Mouse (Mus musculus): Measurements from ENCODE around the gene Fam151a. TPM values are rescaled to one million over a fixed set of nuclear protein-coding genes. Genes with fewer than 3 reads are reported as not detected.
"Not testable (repeated sequence)": the region's sequence is repeated elsewhere in the genome, so short reads cannot be mapped to it uniquely, and the experiment has no call there.

The Fam151a gene
- total RNA-seq, 1 experiment from 2014 or later = 0.15 TPM

- no peak for DNase-seq
These were observed 43.3 kb downstream of the Fam151a start for GRCm38 (mm10) chr4:106776998-106777397.

- DNase-seq = peak; percentile 98
These were observed 44.6 kb downstream of the Fam151a start for GRCm38 (mm10) chr4:106778116-106778788.

- DNase-seq = no peak
These were observed 46.4 kb downstream of the Fam151a start for GRCm38 (mm10) chr4:106780045-106780444.

GRCm38 (mm10) chr4:106783137-106783536 lies 49.4 kb downstream of the Fam151a start:
- DNase-seq = no peak

- DNase-seq = no peak
These were observed 51.1 kb downstream of the Fam151a start for GRCm38 (mm10) chr4:106784806-106785205.

- no peak for DNase-seq
These were observed 51.7 kb downstream of the Fam151a start for GRCm38 (mm10) chr4:106785345-106785744.

GRCm38 (mm10) chr4:106785753-106786540 lies 52.3 kb downstream of the Fam151a start:
- no peak for DNase-seq

- no peak for DNase-seq
These were observed 54.1 kb downstream of the Fam151a start for GRCm38 (mm10) chr4:106787830-106788229.

GRCm38 (mm10) chr4:106788627-106789026 lies 54.9 kb downstream of the Fam151a start:
- DNase-seq = no peak

- no peak for DNase-seq
These were observed 56.0 kb downstream of the Fam151a start for GRCm38 (mm10) chr4:106789705-106790104.

GRCm38 (mm10) chr4:106790218-106790617 lies 56.5 kb downstream of the Fam151a start:
- DNase-seq = not testable (repeated sequence)

- DNase-seq = no peak
These were observed 57.2 kb downstream of the Fam151a start for GRCm38 (mm10) chr4:106790938-106791337.

- DNase-seq = no peak
These were observed 58.6 kb downstream of the Fam151a start for GRCm38 (mm10) chr4:106792276-106792675.

GRCm38 (mm10) chr4:106793826-106794225 lies 60.1 kb downstream of the Fam151a start:
- not testable (repeated sequence) for DNase-seq

- DNase-seq = no peak
These were observed 60.6 kb downstream of the Fam151a start for GRCm38 (mm10) chr4:106794247-106794646.

- no peak for DNase-seq
These were observed 61.6 kb downstream of the Fam151a start for GRCm38 (mm10) chr4:106795289-106795688.

Other genes with a start within 250 kb of the Fam151a start
- gene Bsnd, start 241.6 kb upstream of the Fam151a start, total RNA-seq (2021) = not detected in 2 replicates
- gene Dhcr24, start 172.9 kb upstream of the Fam151a start, total RNA-seq (2021) = 428 and 448 TPM in 2 replicates
- not detected in 2 replicates for gene Lexm, start 116.6 kb upstream of the Fam151a start, total RNA-seq (2021)
- not detected in 2 replicates for gene Ttc22, start 111.5 kb upstream of the Fam151a start, total RNA-seq (2021)
- gene Pars2, start 82.8 kb upstream of the Fam151a start, total RNA-seq (2021) = 5.6 and 7.5 TPM in 2 replicates
- gene Ttc4, start 54.9 kb upstream of the Fam151a start, total RNA-seq (2021) = 32.6 and 35.1 TPM in 2 replicates
- gene Mroh7, start 3.0 kb upstream of the Fam151a start, total RNA-seq (2021) = 2.3 and 2.6 TPM in 2 replicates
- gene Acot11, start 71.1 kb downstream of the Fam151a start, total RNA-seq (2021) = 32.5 and 50.9 TPM in 2 replicates
- 70.8 and 82.6 TPM in 2 replicates for gene Ssbp3, start 176.8 kb downstream of the Fam151a start, total RNA-seq (2021)

Measured in adrenal gland, postnatal 25 days (tissue).